Mouse (Mus musculus): Measurements from ENCODE around the gene Grin2d. TPM values are rescaled to one million over a fixed set of nuclear protein-coding genes. Genes with fewer than 3 reads are reported as not detected.

The Grin2d gene
- polyA plus RNA-seq, 1 experiment from 2014 or later = 0.13 TPM

DNA sequence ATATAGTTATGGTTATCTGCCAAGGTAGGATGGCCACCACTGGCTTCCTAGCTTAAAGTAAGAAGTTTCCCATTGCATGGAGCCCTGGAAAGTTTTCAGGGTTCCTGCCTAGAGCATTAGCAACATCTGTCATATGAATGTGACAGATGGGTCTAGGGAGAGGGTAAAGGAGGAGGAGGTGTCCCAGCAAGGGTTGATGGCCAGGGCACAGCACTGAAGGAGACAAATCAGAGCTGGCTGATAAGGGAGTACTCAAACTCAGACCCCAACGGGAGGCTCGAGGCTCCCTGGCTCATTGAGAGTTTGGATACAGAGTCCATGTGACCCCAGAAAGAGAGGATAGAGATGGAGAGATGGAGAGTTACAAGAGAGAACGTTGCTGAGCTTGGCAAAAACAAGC, 27.5 kb downstream of the Grin2d start:
- Histone ChIP-seq H3K27ac (replicated peaks) (no peak overlapping the region), H3K36me3 (no peaks in the 10 kb centered on the region), H3K4me1 (no peaks in the 10 kb centered on the region), H3K9ac (no peak overlapping the region), H3K27me3 (replicated peaks) (peaks cover 47% of the 10 kb centered on the region), H3K4me2 (no peak overlapping the region), H3K4me3 (no peak overlapping the region), H3K9me3 (no peaks in the 10 kb centered on the region)
- ATAC-seq (ENCODE audit: extremely low read depth, insufficient number of reproducible peaks, low FRiP score, low TSS enrichment) = no peak
- 40% methylated on average over 3 of the region's 3 CpGs for WGBS

DNA sequence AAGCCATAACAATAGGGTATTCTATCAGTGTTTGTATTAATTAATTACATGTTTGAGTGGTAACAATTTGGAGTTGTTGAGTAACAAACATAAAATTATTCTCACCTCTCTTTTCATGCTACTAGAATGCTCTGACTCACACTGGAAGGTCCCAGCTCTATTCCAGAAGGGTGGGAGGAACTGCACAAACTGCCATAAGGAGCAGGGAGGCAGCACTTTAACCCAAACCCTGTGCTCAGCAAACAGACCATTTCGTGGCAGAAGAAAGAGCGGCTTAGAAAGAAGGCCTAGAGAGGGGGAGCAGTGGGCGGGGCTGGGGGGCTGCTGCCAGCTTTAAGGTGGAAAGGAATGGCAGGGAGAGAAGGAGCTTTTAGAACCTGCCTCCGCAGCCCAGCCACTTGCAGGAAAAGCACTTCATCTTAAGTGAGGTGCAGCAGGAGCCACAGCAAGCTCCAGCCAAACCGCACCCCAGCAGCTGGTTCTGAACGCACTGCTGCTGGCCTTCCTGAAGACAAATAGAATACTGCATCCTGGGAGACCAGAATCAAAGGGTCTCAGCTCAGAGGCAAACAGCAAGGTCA, 29.6 kb downstream of the Grin2d start:
- Histone ChIP-seq H3K36me3 (no peaks in the 10 kb centered on the region), H3K27ac (replicated peaks) (no peak overlapping the region)

DNA sequence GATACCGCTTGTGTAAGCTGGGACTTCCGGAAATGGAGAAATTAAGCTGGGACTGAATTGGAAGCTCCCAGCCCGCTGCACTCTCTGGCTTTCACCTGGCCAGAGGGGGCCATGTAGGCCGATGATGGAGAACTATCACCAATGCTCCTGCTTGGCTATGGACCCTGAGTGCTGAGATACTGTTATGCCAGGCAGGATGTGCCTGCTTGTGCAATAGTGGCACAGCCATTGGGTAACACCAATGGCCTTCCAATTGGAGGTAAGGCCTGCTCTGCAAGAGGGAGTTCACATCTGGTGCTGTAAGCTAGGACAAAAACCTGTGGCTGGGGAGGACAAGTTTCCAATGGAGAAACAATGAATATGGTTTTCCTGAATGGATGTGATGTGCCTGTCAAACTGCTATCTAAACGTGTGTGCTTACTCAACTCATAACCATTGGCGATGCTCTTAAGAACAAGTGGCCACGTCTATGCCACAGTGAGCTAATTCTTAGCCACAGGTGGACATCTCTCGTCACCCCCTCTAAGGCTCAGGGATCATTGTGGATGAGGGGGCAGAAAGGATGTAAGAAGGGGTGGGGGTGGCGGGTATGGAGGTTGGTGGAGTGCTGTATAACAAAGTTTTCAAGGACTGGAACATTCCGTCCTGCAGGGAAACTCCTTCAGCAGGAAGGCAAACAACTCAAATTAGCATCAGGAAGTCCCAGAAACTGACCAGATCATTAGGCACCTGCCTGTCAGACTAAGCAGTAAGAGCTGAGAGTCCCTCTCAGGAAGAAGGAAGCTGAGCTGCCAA, 35.0 kb downstream of the Grin2d start:
- ATAC-seq (ENCODE audit: extremely low read depth, insufficient number of reproducible peaks, low FRiP score, low TSS enrichment) = no peak
- no peaks in the 10 kb centered on the region for H3K9me3 ChIP-seq
- H3K36me3 ChIP-seq = no peaks in the 10 kb centered on the region
- H3K27me3 ChIP-seq (replicated peaks) = peaks cover 65% of the 10 kb centered on the region
- no peak overlapping the region for H3K9ac ChIP-seq
- no peak overlapping the region for H3K4me2 ChIP-seq
- H3K4me3 ChIP-seq = no peak overlapping the region
- H3K4me1 ChIP-seq = no peaks in the 10 kb centered on the region
- no peak overlapping the region for H3K27ac ChIP-seq (replicated peaks)
- WGBS = 79% methylated on average over 10 of the region's 10 CpGs

More for the DNA sequence above, 29.6 kb downstream of the Grin2d start:
- no peak overlapping the region for H3K4me2 ChIP-seq
- WGBS = 19% methylated on average over 6 of the region's 6 CpGs
- H3K9ac ChIP-seq = no peak overlapping the region
- ATAC-seq (ENCODE audit: extremely low read depth, insufficient number of reproducible peaks, low FRiP score, low TSS enrichment) = no peak
- peaks cover 49% of the 10 kb centered on the region for H3K27me3 ChIP-seq (replicated peaks)
- no peaks in the 10 kb centered on the region for H3K9me3 ChIP-seq
- H3K4me3 ChIP-seq = no peak overlapping the region
- no peaks in the 10 kb centered on the region for H3K4me1 ChIP-seq

DNA sequence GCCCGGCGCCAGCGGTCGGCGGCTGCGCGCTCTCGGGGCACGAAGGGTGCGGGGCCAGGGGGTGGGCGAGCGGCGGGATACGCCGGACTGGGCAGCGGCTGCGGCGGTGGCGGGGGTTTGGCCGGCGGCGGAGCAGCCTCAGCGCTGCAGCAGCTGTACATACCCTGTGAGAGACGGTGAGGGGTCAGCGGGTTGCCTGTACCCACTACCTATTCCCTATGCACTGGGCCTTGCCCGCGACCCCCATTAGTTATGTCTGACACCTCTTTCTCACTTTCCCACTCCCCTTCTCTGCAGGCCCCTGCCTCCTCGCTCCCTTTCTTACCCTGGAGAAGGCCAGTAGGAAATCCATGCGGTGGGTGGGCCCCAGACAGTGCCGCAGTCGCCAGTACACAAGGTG, 44.3 kb downstream of the Grin2d start:
- H3K27me3 ChIP-seq (replicated peaks) = peaks cover 60% of the 10 kb centered on the region
- peaks cover 26% of the 10 kb centered on the region for H3K4me1 ChIP-seq
- peak overlapping the region; percentile 69 for H3K4me2 ChIP-seq
- no peak overlapping the region for H3K27ac ChIP-seq (replicated peaks)
- no peaks in the 10 kb centered on the region for H3K9me3 ChIP-seq
- H3K9ac ChIP-seq = peak overlapping the region; percentile 75
- peak overlapping the region; percentile 54 for H3K4me3 ChIP-seq
- H3K36me3 ChIP-seq = peaks cover 8% of the 10 kb centered on the region
- ATAC-seq (ENCODE audit: extremely low read depth, insufficient number of reproducible peaks, low FRiP score, low TSS enrichment) = no peak
- 2% methylated on average over 31 of the region's 31 CpGs for WGBS

DNA sequence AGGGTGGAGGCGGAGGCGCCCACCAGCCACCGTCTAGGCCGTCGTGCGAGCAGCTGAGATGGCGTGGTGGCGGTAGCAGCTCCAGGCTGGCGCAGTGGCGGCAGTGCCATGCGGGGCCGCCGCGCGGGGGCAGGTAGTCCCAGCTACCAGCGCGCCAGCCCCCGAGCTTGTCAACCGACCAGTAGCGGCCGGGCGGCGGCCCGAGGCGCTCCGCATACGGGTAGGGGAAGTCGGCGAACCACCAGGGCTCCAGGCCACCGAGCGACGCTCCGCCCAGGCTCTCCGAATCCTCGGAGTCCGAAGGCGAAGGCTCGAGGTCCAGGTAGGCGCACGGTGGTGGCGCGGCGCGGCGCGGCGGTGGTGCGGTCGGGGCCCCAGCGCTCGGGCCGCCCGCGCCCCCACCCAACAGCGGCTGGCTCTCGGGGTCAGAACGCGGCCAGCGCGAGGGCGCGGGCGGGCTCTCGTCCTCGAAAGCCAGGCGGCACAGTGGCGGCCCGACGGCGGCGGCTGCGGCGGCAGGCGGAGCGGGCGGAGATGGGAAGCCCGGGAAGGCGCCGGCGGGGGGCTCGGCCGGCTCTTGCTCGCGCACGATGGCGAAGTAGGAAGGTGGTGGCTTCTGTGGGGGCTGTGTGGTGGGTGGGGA, 44.9 kb downstream of the Grin2d start:
- H3K27me3 ChIP-seq (replicated peaks) = peaks cover 60% of the 10 kb centered on the region
- peak overlapping the region; percentile 69 for H3K4me2 ChIP-seq
- peaks cover 26% of the 10 kb centered on the region for H3K4me1 ChIP-seq
- H3K36me3 ChIP-seq = peaks cover 14% of the 10 kb centered on the region
- ATAC-seq (ENCODE audit: extremely low read depth, insufficient number of reproducible peaks, low FRiP score, low TSS enrichment) = no peak
- no peaks in the 10 kb centered on the region for H3K9me3 ChIP-seq
- H3K27ac ChIP-seq (replicated peaks) = no peak overlapping the region
- H3K4me3 ChIP-seq = peak overlapping the region; percentile 54
- under 1% methylated on average over 72 of the region's 86 CpGs for WGBS
- H3K9ac ChIP-seq = peak overlapping the region; percentile 75

DNA sequence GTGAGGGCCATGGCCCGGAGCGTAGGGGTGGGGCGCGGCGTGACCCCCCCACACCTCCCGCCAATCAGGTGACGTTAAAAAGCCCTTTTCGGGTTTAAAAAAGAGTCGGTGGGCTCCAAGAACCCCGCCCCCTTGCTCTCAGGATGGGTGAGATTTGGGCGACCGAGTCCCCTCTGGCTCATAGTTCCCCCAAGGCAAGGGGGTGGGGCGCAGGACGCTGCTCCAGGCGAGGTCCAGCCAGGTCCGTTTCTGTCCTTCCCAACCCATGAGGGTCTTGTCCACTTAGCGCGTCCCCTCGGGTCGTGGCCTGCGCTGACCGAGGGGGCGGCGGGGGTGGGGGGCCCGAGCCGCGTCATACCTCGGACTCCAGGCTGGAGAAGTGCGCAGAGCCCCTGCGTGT, 45.8 kb downstream of the Grin2d start:
- Histone ChIP-seq H3K9ac (peak overlapping the region; percentile 75; the same call in 1 of the 2 replicates), H3K27ac (replicated peaks) (no peak overlapping the region), H3K4me2 (peak overlapping the region; percentile 69), H3K36me3 (peaks cover 23% of the 10 kb centered on the region), H3K4me1 (peaks cover 26% of the 10 kb centered on the region), H3K9me3 (no peaks in the 10 kb centered on the region), H3K4me3 (peak overlapping the region; percentile 54), H3K27me3 (replicated peaks) (peaks cover 60% of the 10 kb centered on the region)
- 7% methylated on average over 30 of the region's 30 CpGs for WGBS
- no peak for ATAC-seq (ENCODE audit: extremely low read depth, insufficient number of reproducible peaks, low FRiP score, low TSS enrichment)

DNA sequence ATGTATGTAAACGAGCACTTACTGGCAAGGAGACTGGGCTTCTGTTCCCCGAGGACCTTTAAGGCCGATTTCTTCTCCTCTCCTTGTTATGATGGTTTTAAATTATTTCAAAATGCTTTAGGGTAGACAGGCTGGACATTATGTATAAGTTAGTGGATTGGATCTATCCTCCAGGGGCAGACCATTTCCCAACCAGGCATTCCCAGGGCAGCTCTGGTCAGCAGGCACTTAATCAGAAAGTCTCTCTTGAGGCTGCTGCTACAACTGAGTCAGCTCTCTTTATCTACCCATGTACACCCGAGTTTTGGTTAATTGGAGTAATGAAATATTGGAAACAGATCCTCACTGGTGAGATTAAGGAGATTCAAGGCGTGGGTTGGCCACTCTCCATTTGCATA, 47.1 kb downstream of the Grin2d start:
- Histone ChIP-seq H3K27me3 (replicated peaks) (peaks cover 51% of the 10 kb centered on the region), H3K9ac (peak overlapping the region; percentile 89), H3K36me3 (peaks cover 36% of the 10 kb centered on the region), H3K27ac (replicated peaks) (no peak overlapping the region), H3K4me3 (peak overlapping the region; percentile 95), H3K9me3 (no peaks in the 10 kb centered on the region), H3K4me2 (peak overlapping the region; percentile 91), H3K4me1 (peaks cover 26% of the 10 kb centered on the region)
- WGBS = 17% methylated on average over 5 of the region's 5 CpGs
- ATAC-seq (ENCODE audit: extremely low read depth, insufficient number of reproducible peaks, low FRiP score, low TSS enrichment) = no peak

DNA sequence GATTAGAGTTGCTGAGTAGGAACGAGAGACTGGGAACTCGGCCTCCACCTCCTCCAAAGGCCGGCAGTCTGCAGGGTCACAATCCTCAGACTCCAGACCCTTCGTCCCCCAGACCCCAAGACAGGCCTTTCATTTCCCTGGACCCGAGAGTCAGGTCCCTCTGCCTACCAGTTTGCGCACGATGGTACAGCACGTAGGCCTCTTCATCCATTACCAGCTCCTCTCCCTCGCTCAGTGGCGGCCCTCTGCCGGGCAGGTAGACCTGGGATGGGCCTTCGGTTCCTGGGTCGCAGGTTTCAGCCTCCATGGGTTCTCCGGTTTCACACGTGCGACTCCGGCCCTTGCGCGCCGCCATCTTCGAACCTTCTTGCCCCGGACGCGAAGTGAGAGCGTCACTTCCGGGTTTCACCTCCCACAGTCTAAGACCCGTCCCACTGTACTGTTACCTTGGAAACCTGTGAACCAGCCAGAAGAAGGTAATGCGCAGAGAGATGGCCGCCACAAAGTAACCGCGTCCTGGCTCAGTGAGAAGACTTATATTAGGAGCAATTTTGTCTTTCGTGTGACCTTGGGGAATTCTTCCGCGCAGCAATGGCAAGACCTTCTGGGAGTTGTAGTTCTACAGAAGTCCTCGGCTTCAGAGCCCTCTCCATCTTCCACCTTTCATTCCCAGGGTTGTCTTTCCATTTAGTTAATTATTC, 47.6 kb downstream of the Grin2d start, which contains the start of gene Grwd1:
Grwd1 (minus strand) TSS at position 518 of the 701 bp plus-strand sequence.
- H3K36me3 ChIP-seq = peaks cover 41% of the 10 kb centered on the region
- H3K9me3 ChIP-seq = no peaks in the 10 kb centered on the region
- H3K4me2 ChIP-seq = peak within 1 kb of the TSS; percentile 91
- peaks cover 26% of the 10 kb centered on the region for H3K4me1 ChIP-seq
- under 1% methylated on average over 35 of the region's 35 CpGs for WGBS
- H3K27me3 ChIP-seq (replicated peaks) = peaks cover 46% of the 10 kb centered on the region
- H3K4me3 ChIP-seq = peak within 1 kb of the TSS; percentile 95
- H3K9ac ChIP-seq = peak within 1 kb of the TSS; percentile 89
- H3K27ac ChIP-seq (replicated peaks) = peak within 1 kb of the TSS; percentile 66; the same call in 1 of the 2 replicates
- ATAC-seq (ENCODE audit: extremely low read depth, insufficient number of reproducible peaks, low FRiP score, low TSS enrichment) = peak; percentile 31; the same call in 1 of the 2 replicates

DNA sequence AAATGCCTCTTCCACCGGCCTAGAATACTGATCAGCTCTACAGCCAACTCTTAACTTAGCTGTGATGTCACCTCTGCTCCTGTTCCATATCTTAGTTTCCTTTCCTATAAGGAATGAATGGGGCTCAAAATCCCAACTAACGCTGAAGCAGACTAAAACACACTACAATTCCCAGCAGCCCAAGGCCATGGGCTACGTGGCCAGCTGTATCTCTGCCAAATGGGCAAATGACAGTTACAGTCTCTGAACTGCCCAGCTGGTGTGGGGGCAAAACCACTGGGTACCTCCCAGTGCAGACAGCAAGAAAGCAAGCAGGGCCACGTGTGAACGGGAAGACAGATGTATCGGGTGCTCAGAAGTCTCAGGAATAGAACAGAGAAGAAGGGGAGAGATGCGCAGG, 51.5 kb downstream of the Grin2d start:
- peaks cover 11% of the 10 kb centered on the region for H3K4me1 ChIP-seq
- no peak overlapping the region for H3K4me2 ChIP-seq
- 84% methylated on average over 7 of the region's 7 CpGs for WGBS

DNA sequence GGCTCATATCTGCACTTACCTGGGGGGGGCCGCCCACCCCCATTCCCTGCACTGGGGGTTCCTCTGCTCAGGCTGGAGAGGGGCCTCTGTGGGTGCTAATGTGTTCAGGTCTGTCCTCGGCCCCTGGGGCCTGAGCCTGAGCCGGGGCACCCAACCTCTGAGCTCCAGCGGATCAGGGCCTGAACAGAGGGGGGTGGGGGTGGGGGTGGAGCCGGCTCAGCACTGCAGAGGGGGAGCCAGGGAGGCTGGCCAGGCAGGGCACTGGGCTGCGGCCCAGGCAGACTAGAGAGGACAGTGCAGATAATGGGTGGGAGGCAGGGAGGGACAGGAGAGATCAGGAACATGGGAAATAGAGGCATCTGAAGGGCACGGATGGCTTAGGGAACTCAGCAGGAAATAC, 53.6 kb downstream of the Grin2d start, which contains the start of gene Kcnj14:
Kcnj14 (minus strand) TSS at position 185 of the 400 bp plus-strand sequence.
- H3K27me3 ChIP-seq (replicated peaks) = peaks cover 13% of the 10 kb centered on the region
- 55% methylated on average over 7 of the region's 7 CpGs for WGBS
- ATAC-seq (ENCODE audit: extremely low read depth, insufficient number of reproducible peaks, low FRiP score, low TSS enrichment) = no peak
- H3K9ac ChIP-seq = 0 out of 2 replicates have a peak within 1 kb of the TSS, but pooled peaks have one; percentile 40
- no peak within 1 kb of the TSS for H3K27ac ChIP-seq (replicated peaks)
- H3K36me3 ChIP-seq = peaks cover 72% of the 10 kb centered on the region
- H3K4me1 ChIP-seq = peaks cover 1% of the 10 kb centered on the region
- no peak within 1 kb of the TSS for H3K4me2 ChIP-seq
- no peaks in the 10 kb centered on the region for H3K9me3 ChIP-seq
- no peak within 1 kb of the TSS for H3K4me3 ChIP-seq

More for the DNA sequence above, 51.5 kb downstream of the Grin2d start:
- H3K27ac ChIP-seq (replicated peaks) = no peak overlapping the region
- ATAC-seq (ENCODE audit: extremely low read depth, insufficient number of reproducible peaks, low FRiP score, low TSS enrichment) = no peak
- no peaks in the 10 kb centered on the region for H3K9me3 ChIP-seq
- H3K27me3 ChIP-seq (replicated peaks) = peaks cover 7% of the 10 kb centered on the region
- peaks cover 73% of the 10 kb centered on the region for H3K36me3 ChIP-seq
- H3K9ac ChIP-seq = no peak overlapping the region
- H3K4me3 ChIP-seq = no peak overlapping the region

DNA sequence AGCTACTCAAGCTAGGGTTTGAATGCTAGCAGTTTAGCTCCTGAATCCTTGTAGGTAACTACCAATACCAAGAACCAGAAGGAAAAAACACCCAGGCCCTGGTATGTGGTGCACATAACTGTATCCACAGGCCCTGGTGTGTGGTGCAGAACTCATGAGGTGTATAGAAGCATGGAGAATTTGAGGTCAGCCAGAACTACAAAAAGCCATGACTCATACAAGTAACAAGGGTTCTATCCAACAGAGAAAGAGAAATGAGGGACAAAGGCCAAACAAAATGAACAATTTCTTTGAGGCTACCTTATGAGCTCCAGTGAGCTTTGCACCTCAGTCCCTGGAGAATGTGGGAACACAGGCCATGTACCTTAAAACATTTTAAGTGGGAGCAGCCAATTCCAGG, 57.3 kb downstream of the Grin2d start:
- no peak overlapping the region for H3K9ac ChIP-seq
- peaks cover 26% of the 10 kb centered on the region for H3K27me3 ChIP-seq (replicated peaks)
- no peaks in the 10 kb centered on the region for H3K9me3 ChIP-seq
- H3K4me3 ChIP-seq = no peak overlapping the region
- H3K4me2 ChIP-seq = no peak overlapping the region
- no peaks in the 10 kb centered on the region for H3K4me1 ChIP-seq
- no peak overlapping the region for H3K27ac ChIP-seq (replicated peaks)
- no peak for ATAC-seq (ENCODE audit: extremely low read depth, insufficient number of reproducible peaks, low FRiP score, low TSS enrichment)
- peaks cover 35% of the 10 kb centered on the region for H3K36me3 ChIP-seq

Data from heart, embryonic 13.5 days (tissue).